Mouse (Mus musculus) E14TG2a.4 (cell line): ENCODE data around the gene Tead1.

Experiments used
- H3K27me3 ChIP-seq: 2 replicates; pipeline ENCODE4 v1.6.1; 2014; ENCODE audit warnings: low read length, control low read depth; ENCODE audit not compliant: insufficient read depth
- H3K36me3 ChIP-seq: 2 replicates; pipeline ENCODE4 v1.6.1; 2014; ENCODE audit warnings: low read length, control low read depth; ENCODE audit not compliant: insufficient read depth
- H3K4me1 ChIP-seq: replicated peaks from 2 replicates; pipeline ENCODE4 v1.6.1; 2014; ENCODE audit warnings: low read depth, low read length, control low read depth
- H3K4me3 ChIP-seq: replicated peaks from 2 replicates; pipeline ENCODE4 v1.5.1; 2014; ENCODE audit warnings: mild to moderate bottlenecking, low read length
- H3K9me3 ChIP-seq: 2 replicates; pipeline ENCODE4 v1.6.1; 2014; ENCODE audit warnings: low read length, control low read depth
- CTCF ChIP-seq: conservative IDR thresholded peaks from 2 replicates; pipeline ENCODE4 v1.5.1; 2014; ENCODE audit warnings: low read length
- NANOG ChIP-seq: IDR thresholded peaks from 2 replicates; pipeline ENCODE4 v1.6.1; 2014; ENCODE audit warnings: borderline replicate concordance, low read length, mixed read lengths
- POU5F1 ChIP-seq: IDR thresholded peaks from 2 replicates; pipeline ENCODE4 v1.6.1; 2014; ENCODE audit warnings: low read length, borderline replicate concordance

The Tead1 gene

DNA sequence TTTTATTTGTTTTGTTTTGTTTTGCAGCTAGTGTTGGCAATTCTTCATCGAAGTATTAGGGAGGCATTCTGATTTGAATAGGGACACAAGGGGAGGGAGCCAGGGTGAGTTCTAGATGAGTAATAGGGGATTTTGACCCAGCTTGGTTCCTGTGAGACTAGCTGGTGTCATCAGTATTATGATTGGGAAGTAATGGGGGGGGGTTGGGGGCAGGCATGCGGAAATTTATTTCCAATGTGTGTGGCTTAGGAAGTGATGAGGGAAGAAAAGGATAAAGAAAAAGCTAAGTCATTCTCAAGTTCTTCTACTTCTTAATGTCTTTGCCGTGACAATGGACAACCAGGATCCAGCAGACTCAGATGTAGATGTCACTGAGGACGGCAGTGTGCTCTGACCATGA is 85.8 kb downstream of the Tead1 start:
- Histone ChIP-seq H3K4me1 (peaks cover 96% of the 10 kb centered on the region), H3K9me3 (no peaks in the 10 kb centered on the region), H3K27me3 (no peaks in the 10 kb centered on the region), H3K36me3 (peaks cover 66% of the 10 kb centered on the region), H3K4me3 (no peak overlapping the region)
- TF ChIP-seq CTCF: no peak

DNA sequence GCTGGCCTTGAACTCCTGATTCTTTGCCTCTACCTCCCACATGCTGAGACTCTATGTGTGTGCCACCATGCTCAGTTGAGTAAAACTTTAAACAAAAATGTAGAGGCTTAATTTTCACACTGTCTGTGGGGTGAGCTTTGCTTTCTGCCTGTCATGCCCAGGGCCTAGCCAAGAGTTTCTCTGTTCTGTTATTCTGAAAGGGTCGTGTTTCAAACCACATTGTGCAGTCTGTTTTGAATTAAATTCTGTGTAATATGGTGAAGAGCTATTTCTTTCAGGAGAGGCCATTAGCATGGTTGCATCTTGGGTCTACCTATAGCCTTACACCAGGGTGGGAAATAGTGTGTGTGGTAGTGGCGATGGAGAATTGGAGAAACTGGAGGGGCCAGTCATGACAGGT is 90.7 kb downstream of the Tead1 start:
- Histone ChIP-seq H3K4me1 (peaks cover 81% of the 10 kb centered on the region), H3K27me3 (no peaks in the 10 kb centered on the region), H3K4me3 (no peak overlapping the region), H3K36me3 (peaks cover 49% of the 10 kb centered on the region), H3K9me3 (no peaks in the 10 kb centered on the region)
- no peak for TF ChIP-seq POU5F1
- no peak for TF ChIP-seq CTCF
- TF ChIP-seq NANOG: no peak

DNA sequence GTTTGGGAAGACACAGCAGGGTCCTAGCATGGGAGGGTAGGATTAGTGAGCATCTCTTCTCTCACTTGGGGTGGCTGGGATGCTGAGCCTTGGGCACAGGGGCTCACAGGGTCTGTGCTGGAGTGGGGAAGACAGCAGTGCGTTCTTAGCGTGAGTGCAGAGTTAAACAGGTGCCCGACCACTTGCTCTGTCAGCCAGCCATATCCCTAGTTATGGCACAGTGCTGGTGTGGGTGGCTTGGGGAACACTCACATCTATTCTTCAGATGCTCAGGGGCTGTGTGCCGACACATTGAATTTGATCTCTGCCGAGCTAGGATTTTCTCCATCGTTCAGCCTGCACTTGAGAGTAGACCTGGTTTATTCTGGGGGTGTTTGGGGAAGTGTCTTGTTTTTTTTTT is 92.3 kb downstream of the Tead1 start:
- Histone ChIP-seq H3K9me3 (no peaks in the 10 kb centered on the region), H3K4me1 (peaks cover 81% of the 10 kb centered on the region), H3K4me3 (no peak overlapping the region), H3K36me3 (peaks cover 53% of the 10 kb centered on the region), H3K27me3 (no peaks in the 10 kb centered on the region)
- no peak for TF ChIP-seq NANOG
- no peak for TF ChIP-seq POU5F1
- no peak for TF ChIP-seq CTCF

DNA sequence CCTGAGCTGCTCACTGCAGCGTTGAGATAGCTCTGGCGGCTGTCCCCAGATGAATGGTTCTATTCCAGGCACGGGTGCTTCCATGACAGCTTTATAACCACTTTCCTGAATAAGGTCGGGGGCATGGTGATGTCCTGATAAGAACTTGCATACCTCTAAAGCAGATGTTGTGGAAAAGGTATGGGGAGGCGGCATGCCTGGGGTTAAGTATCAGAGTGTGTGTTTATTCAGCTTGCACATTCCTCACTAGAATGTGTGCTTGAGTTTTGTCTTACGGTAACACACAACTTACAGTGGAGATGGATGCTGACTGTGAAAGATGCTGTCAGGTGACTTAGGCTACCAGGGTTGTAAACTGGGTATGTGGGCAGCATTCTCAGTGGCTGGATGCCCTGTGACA is 93.7 kb downstream of the Tead1 start:
- no peaks in the 10 kb centered on the region for H3K9me3 ChIP-seq
- peaks cover 77% of the 10 kb centered on the region for H3K4me1 ChIP-seq
- TF ChIP-seq CTCF: no peak
- no peak for TF ChIP-seq NANOG
- TF ChIP-seq POU5F1: no peak
- no peaks in the 10 kb centered on the region for H3K27me3 ChIP-seq
- H3K36me3 ChIP-seq: peaks cover 59% of the 10 kb centered on the region
- H3K4me3 ChIP-seq: no peak overlapping the region

DNA sequence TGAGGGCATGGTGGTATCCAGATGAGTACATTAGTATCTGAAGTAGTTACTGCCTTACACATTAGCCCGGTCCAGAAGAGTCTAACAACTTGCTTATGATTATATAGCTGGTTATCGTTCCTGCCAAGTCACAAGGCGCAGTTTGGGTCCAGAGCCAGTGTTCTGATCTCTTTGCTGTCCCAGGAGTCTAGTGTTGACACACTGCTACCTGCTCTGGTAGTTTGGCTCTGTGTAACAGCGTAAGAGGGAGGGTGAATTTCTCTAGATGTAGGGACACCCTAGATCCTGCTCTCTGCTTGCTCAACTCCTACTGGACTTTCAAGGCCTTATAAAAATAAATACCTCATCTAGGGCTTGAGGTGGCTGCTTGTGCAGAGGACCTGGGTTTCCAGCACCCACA is 94.5 kb downstream of the Tead1 start:
- peaks cover 61% of the 10 kb centered on the region for H3K36me3 ChIP-seq
- H3K4me1 ChIP-seq: peaks cover 74% of the 10 kb centered on the region
- H3K9me3 ChIP-seq: no peaks in the 10 kb centered on the region
- H3K27me3 ChIP-seq: no peaks in the 10 kb centered on the region
- TF ChIP-seq NANOG: no peak
- no peak for TF ChIP-seq CTCF
- no peak for TF ChIP-seq POU5F1
- H3K4me3 ChIP-seq: no peak overlapping the region

DNA sequence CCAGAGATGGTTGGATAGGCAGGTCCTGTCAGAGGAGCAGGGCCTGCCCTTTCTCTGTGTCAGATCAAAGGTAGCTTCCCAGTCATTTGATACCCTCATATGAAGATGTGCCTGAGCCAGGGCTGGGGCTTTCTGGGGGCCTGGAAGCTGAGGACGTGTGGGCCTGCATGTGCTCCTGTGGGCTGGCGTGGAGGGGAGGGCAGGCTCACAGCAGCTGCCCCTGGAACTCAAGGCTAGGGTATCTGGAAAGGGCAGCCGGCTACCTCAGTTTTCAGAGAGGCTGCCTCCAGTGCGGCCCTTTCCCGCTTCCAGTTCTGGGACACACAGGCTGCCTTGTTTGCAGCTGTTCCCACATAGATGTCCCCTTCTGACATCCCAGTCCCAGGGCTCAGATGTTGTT is 96.7 kb downstream of the Tead1 start:
- no peak overlapping the region for H3K4me3 ChIP-seq
- H3K4me1 ChIP-seq: peaks cover 68% of the 10 kb centered on the region
- no peaks in the 10 kb centered on the region for H3K9me3 ChIP-seq
- H3K36me3 ChIP-seq: peaks cover 46% of the 10 kb centered on the region
- TF ChIP-seq CTCF: no peak
- TF ChIP-seq POU5F1: no peak
- no peak for TF ChIP-seq NANOG
- no peaks in the 10 kb centered on the region for H3K27me3 ChIP-seq

DNA sequence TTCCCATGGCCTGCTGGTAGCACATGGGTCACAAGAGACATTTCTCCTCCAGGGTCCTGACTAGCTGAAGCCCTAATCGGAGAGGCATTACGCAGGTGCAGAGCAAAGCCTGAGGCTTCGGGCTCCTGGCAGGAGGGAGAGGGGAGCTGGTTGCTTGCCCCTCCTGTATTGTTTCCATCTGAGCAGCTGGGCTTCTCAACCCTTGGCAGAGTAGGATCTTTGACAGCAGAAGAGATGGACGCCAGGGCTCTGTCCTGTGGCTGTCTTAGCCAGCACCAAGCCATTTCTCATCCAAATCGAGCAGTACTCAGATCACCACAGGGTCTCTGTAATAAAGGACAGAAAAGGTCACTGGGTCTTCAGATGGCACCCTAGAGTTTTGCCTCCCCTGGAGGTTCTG is 97.6 kb downstream of the Tead1 start:
- Histone ChIP-seq H3K4me1 (peaks cover 70% of the 10 kb centered on the region), H3K27me3 (no peaks in the 10 kb centered on the region), H3K36me3 (peaks cover 45% of the 10 kb centered on the region), H3K9me3 (no peaks in the 10 kb centered on the region), H3K4me3 (no peak overlapping the region)
- TF ChIP-seq POU5F1: no peak
- no peak for TF ChIP-seq CTCF
- TF ChIP-seq NANOG: no peak

DNA sequence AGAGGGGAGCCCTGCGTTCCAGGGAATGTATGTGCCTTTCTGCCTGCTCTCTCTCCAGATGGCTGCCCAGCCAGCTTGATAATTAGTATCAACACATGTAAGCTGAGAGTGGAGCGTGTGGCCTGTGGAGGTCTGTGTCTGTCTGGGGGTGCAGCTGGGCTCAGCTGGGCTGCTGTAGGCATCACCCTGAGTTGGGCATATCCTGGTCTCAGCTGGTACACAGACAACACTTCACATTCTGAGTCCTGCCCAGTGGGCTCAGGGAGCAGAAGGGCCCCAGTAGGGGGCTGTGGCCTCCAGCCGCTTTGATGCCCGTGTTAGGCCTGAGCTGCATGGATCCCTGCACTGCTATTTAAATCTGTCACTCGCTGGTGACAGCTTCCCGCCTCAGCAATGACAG is 100.5 kb downstream of the Tead1 start:
- Histone ChIP-seq H3K4me3 (no peak overlapping the region), H3K4me1 (peaks cover 78% of the 10 kb centered on the region), H3K27me3 (no peaks in the 10 kb centered on the region), H3K36me3 (peaks cover 26% of the 10 kb centered on the region), H3K9me3 (no peaks in the 10 kb centered on the region)
- TF ChIP-seq CTCF (no peak), POU5F1 (no peak), NANOG (no peak)

DNA sequence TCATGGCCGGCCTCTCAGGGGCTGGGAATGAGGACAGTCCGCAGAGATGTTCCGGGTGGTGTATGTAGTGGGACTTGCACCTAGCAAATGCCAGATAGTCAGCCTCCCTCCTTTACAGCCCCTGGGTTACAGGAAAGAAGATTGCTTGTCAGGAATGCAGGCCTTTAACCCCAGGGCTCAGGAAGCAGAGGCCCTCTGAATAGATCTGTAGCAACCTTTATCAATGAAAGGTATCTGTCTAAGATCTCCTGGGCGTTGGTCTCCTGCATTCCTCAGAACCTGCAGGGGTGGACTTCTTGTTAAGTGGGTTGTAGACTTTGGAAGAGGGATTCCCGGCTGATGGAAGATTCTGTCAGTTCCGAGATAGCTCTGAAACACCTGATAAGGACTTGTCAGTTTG is 101.8 kb downstream of the Tead1 start:
- peaks cover 77% of the 10 kb centered on the region for H3K4me1 ChIP-seq
- H3K4me3 ChIP-seq: no peak overlapping the region
- H3K9me3 ChIP-seq: no peaks in the 10 kb centered on the region
- TF ChIP-seq CTCF: no peak
- no peak for TF ChIP-seq POU5F1
- no peak for TF ChIP-seq NANOG
- peaks cover 24% of the 10 kb centered on the region for H3K36me3 ChIP-seq
- no peaks in the 10 kb centered on the region for H3K27me3 ChIP-seq

DNA sequence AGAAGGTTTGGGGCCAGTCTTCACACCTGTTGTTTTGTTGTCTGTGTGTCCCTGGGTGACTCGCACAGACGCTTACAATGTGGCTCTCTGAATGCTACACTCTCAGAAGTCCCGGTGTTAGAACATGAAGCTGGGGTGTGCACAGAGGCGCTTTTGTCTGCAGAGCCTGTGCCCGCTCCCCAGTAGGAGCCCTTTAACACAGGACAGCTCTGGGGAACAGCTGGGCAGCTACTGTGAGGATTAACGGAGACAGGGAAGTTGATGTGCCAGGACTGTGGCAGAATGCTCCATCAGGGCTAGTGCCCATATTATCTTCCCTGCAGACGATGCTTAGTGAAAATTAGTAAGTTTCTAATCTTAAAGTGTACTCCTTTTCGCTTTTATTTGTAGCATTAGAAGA is 102.9 kb downstream of the Tead1 start:
- Histone ChIP-seq H3K36me3 (peaks cover 18% of the 10 kb centered on the region), H3K4me1 (peaks cover 77% of the 10 kb centered on the region), H3K4me3 (no peak overlapping the region), H3K9me3 (no peaks in the 10 kb centered on the region), H3K27me3 (no peaks in the 10 kb centered on the region)
- TF ChIP-seq CTCF: no peak
- TF ChIP-seq NANOG: no peak
- TF ChIP-seq POU5F1: no peak
